Mouse (Mus musculus): ENCODE measurements around the gene 1700001O22Rik.

GRCm38 (mm10) chr2:30834373-30835022 is 31.0 kb upstream of the 1700001O22Rik start, which contains the start of gene Prrx2:
- TF ChIP-seq CTCF (IDR thresholded peaks at IDR 0.05; ENCODE audit: borderline replicate concordance, insufficient read depth, low read depth, low read length) (no peak), POLR2A (IDR thresholded peaks at IDR 0.05; ENCODE audit: borderline replicate concordance, insufficient read depth, low read length) (no peak)
